ENCODE assay signal across 9 mouse cellular contexts in the genomic region with DNA sequence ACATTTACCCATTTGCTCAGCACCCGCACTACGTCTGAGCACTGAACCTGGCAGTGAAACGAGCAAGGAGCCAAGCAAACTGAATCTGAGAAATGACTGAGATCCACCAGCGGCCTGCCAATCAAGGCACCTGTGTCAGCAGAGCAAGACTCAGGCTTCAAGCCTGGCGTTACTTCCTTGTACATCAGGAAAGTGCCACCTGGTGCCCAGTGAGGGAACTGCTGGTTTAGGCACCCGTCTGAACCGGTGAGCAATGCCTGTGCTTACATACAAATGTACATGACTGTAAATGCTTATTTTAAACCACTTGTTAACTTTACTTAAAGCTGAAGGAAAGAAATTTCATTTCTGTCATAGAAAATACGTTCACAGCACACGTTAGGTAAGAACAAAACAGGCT. TPM values are rescaled to one million over a fixed set of nuclear protein-coding genes. Genes with fewer than 3 reads are reported as not detected.
DNase-seq lines count a peak whose midpoint lies in the region; ATAC-seq and TF ChIP-seq lines count a peak whose summit lies in the region.
"Had no signal": no experiment of that assay in that cellular context is flagged by ENCODE, and none has a peak within 500 bp of the region (broad histone marks: within the 10 kb centered on the region; RNA-seq: fewer than 3 reads in every experiment).

No protein-coding gene starts in this region.

- ATAC-seq in intestine, embryonic 16.5 days = peak; percentile 75
- ATAC-seq in limb, embryonic 14.5 days (ENCODE audit: low FRiP score, low read depth) = no peak
- ATAC-seq in neutrophil, adult 5-6 weeks (ENCODE audit: extremely low read depth, insufficient number of reproducible peaks, low FRiP score, poor library complexity, severe bottlenecking) = peak; percentile 94

- no peak overlapping the region for H3K9ac ChIP-seq in intestine, embryonic 16.5 days (ENCODE audit: low read depth, low read length)
- no peak overlapping the region for H3K9ac ChIP-seq in limb, embryonic 14.5 days (ENCODE audit: low read depth, low read length, severe bottlenecking)
- H3K9ac ChIP-seq: heart, embryonic 13.5 days had no signal

- TF ChIP-seq POLR2A in limb, embryonic 14.5 days (IDR thresholded peaks at IDR 0.05; ENCODE audit: borderline replicate concordance, extremely low read depth, insufficient read depth, insufficient read length) = no peak

- H3K4me2 ChIP-seq in intestine, embryonic 16.5 days (ENCODE audit: low read depth, low read length) = no peak overlapping the region
- no peak overlapping the region for H3K4me2 ChIP-seq in limb, embryonic 14.5 days (replicated peaks; ENCODE audit: low read depth, low read length, severe bottlenecking)
- H3K4me2 ChIP-seq: heart, embryonic 13.5 days had no signal

- intact Hi-C loops in gastrocnemius, adult 2 months (cut with DNase I) = loop anchor here (1.0 kb wide), 1 partner anchor 48 kb away; no protein-coding TSS in a partner anchor

- peak; percentile 88 for TF ChIP-seq CTCF in gastrocnemius, adult 2 months (IDR thresholded peaks at IDR 0.05)

- no peak overlapping the region for H3K27ac ChIP-seq in gastrocnemius, adult 2 months
- H3K27ac ChIP-seq in intestine, embryonic 16.5 days (ENCODE audit: low read length) = no peak overlapping the region
- no peak overlapping the region for H3K27ac ChIP-seq in limb, embryonic 14.5 days (replicated peaks; ENCODE audit: low read depth, low read length)
- H3K27ac ChIP-seq: heart, embryonic 13.5 days had no signal

- H3K27me3 ChIP-seq in intestine, embryonic 16.5 days (replicated peaks; ENCODE audit: control insufficient read depth, insufficient read depth, low read length) = no peaks in the 10 kb centered on the region
- H3K27me3 ChIP-seq in limb, embryonic 14.5 days (ENCODE audit: control insufficient read depth, insufficient read depth, low read length) = no peaks in the 10 kb centered on the region
- H3K27me3 ChIP-seq: heart, embryonic 13.5 days had no signal

- peaks cover 3% of the 10 kb centered on the region; the same call in 1 of the 2 replicates for H3K4me1 ChIP-seq in intestine, embryonic 16.5 days (ENCODE audit: control insufficient read depth, insufficient read depth, low read length)
- H3K4me1 ChIP-seq in limb, embryonic 14.5 days (ENCODE audit: control insufficient read depth, insufficient read depth, low read length) = peaks cover 16% of the 10 kb centered on the region

- 26% methylated on average over 9 of the region's 9 CpGs for WGBS in intestine, embryonic 16.5 days
- WGBS in limb, embryonic 14.5 days = 22% methylated on average over 9 of the region's 9 CpGs

- H3K9me3 ChIP-seq in intestine, embryonic 16.5 days (ENCODE audit: control insufficient read depth, low read length) = no peaks in the 10 kb centered on the region
- no peaks in the 10 kb centered on the region for H3K9me3 ChIP-seq in limb, embryonic 14.5 days (ENCODE audit: control insufficient read depth, low read length)
- H3K9me3 ChIP-seq: heart, embryonic 13.5 days had no signal

- H3K4me3 ChIP-seq in gastrocnemius, adult 2 months = no peak overlapping the region
- H3K4me3 ChIP-seq in intestine, embryonic 16.5 days (ENCODE audit: low read length) = no peak overlapping the region
- H3K4me3 ChIP-seq in limb, embryonic 14.5 days (replicated peaks; ENCODE audit: low read length) = no peak overlapping the region
- H3K4me3 ChIP-seq: heart, embryonic 13.5 days had no signal

- H3K36me3 ChIP-seq in intestine, embryonic 16.5 days (ENCODE audit: control insufficient read depth, insufficient read depth, low read length) = no peaks in the 10 kb centered on the region
- no peaks in the 10 kb centered on the region for H3K36me3 ChIP-seq in limb, embryonic 14.5 days (ENCODE audit: control insufficient read depth, insufficient read depth, low read length)
- H3K36me3 ChIP-seq: heart, embryonic 13.5 days had no signal

- DNase-seq in 3T3-L1 (ENCODE audit: low read depth, low spot score) (peak; percentile 90), R1 (ENCODE audit: low read depth, low spot score) (peak; percentile 95)
- peak; percentile 87 to 93 for DNase-seq in cerebellum, postnatal 25 days
- DNase-seq in gastrocnemius, adult 2 months = peak; percentile 88
- DNase-seq in limb, embryonic 14.5 days (ENCODE audit: low spot score) = peak; percentile 85
- peak; percentile 91 for DNase-seq in testis, postnatal 10 days (ENCODE audit: low spot score)

RNA-seq across cellular contexts. Expression of gene Foxj1, which starts 32.9 kb away (rescaled TPM):
- total RNA-seq in gastrocnemius, adult 2 months (2021) = under 1 TPM in 1 of 2 experiments, not detected in 1; 0.14 TPM
- 0.27 and 0.36 TPM in 2 replicates for polyA plus RNA-seq in intestine, embryonic 16.5 days (2015; fragmentation: Nextera tagmentation; extraction: Ambion mirVana)
- polyA plus RNA-seq in limb, embryonic 14.5 days (2012; rRNA removed) = 0.85 and 0.88 TPM in 2 replicates
- 0.14 TPM in 1 of 2 replicates, not detected in the other for polyA plus RNA-seq in limb, embryonic 14.5 days (2014; fragmentation: Nextera tagmentation; extraction: Ambion mirVana)
- total RNA-seq in neutrophil, adult 5-6 weeks (2017) = 0.25 TPM in 1 of 2 replicates, not detected in the other

RNA-seq across cellular contexts. Expression of gene Rnf157, which starts 44.7 kb away (rescaled TPM):
- total RNA-seq in gastrocnemius, adult 2 months (2021) = 10 to 100 TPM; 24.3 to 32.0 TPM
- polyA plus RNA-seq in intestine, embryonic 16.5 days (2015; fragmentation: Nextera tagmentation; extraction: Ambion mirVana) = 4.4 and 5.2 TPM in 2 replicates
- polyA plus RNA-seq in limb, embryonic 14.5 days (2012; rRNA removed) = 20.1 and 23.2 TPM in 2 replicates
- 17.3 and 19.7 TPM in 2 replicates for polyA plus RNA-seq in limb, embryonic 14.5 days (2014; fragmentation: Nextera tagmentation; extraction: Ambion mirVana)
- 16.0 and 17.0 TPM in 2 replicates for total RNA-seq in neutrophil, adult 5-6 weeks (2017)
